Mouse (Mus musculus) ES-E14 (cell line): ENCODE measurements around the gene Igtp.

Experiments used
- HCFC1 ChIP-seq: IDR thresholded peaks from 2 replicates; pipeline ENCODE4 v1.6.1; 2012; ENCODE audit warnings: low read length, inconsistent platforms, borderline replicate concordance; ENCODE audit not compliant: insufficient read depth
- ZC3H11A ChIP-seq: IDR thresholded peaks from 2 replicates; pipeline ENCODE4 v1.6.1; 2012; ENCODE audit warnings: low read depth, mild to moderate bottlenecking, inconsistent platforms, low read length, borderline replicate concordance

DNA sequence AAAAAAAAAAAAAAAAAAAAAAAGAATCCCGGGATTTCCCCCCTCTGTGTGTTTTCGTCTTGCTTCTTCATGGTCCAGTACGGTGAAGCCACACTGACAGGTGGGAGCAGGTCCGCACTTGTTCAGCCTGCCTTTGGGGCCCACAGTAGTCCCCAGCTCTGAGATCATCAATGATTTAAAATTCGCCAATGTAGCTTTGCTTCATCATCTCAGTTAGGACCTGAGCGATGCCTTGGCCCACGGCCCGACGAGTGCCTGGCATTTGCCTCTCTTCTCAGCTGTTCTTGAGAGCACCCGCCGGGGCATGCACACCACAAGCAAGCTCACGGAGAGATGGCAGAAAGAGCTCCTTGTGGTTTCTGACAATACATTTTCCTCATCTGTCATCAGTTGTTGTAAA lies 1.7 kb downstream of the Igtp start:
- TF ChIP-seq HCFC1: no peak
- TF ChIP-seq ZC3H11A: no peak
